Mouse (Mus musculus): ENCODE data around the gene Gm10972.
"Not testable (repeated sequence)": the region's sequence is repeated elsewhere in the genome, so short reads cannot be mapped to it uniquely, and the experiment has no call there.

Gene Gm10972

DNA sequence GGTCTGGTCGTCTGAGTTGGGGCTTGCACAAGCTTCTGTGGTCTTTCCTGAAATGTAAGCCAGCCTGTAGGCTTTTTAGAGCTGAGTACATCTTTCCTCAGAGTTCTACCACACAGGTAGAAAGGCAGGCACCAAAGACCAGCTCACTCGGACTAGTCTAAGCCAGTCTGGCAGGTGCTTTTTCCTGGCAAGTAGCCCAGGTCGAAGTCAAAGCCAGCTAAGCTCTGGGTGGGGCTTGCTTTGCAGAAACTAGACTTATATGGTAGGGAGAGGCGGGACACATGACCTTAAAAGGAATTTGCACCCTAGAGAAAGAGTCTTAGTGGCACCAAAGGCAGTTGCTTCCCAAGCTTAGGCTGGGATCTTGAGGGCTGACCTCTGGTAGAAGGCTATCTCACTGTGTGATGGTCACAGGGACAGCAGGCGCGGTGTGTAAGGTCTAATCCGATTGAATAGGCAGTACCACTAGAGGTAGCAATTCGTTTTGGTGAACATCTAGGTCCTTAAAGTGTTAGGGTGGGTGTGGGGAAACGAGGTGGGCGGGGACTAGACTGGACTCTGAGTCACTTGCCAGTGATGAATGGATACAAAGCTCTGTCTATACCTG is 16.3 kb downstream of the Gm10972 start:
- peak; percentile 53 for DNase-seq (ENCODE audit: low read depth)

DNA sequence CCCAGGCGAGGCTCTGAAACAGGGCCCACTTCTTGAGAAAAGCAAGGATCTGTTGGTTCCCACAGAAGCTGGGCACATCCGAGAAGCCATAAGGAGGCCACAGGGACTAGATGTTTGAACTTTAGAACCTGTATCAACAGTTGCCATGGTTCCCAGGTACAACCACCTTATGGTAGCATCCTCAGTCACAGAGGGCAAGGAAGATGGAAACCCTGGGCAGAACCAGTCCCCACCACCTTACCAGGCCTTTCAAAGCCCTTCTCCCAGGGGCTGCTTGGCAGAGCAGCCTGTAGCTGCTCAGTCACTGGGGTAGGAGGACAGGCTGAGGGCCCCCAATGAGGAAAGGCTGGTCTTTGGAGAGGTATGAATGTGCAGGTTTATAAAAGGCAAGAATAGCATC is 17.9 kb downstream of the Gm10972 start:
- DNase-seq (ENCODE audit: low read depth): not testable (repeated sequence)

DNA sequence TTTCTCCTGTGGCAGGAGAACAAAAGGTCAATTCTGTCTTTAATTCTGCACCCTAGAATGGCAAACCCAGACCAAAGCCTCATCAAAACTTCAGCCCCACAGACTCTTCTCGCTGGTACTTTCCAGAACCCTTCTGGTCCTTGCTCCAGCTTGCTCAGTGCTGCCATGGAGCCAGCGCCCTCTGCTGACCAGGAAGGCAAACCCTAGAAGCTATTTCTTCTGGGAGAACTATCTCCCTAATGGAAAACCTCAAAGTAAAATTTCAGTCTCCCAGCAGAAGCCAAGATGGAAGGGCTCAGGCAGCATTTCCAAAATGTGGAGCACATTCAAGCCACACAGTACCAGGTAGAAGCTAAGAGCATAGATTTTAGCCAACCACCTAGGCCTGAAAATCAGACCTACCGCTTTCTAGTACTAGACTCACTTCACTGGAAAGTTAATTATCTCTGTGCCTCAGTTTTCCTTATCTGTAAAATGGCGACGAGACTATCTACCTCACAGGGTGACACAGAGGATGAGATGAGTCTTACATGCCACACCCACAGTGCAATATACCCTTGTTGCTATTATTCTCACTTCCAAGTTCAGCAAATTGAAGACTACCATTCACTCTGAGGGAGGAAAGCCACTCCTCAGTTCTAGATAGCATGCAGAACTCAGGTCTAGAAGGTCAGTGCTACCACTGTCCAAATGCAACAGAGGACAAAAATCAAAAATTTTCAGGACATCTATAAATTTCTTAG is 22.3 kb downstream of the Gm10972 start:
- DNase-seq (ENCODE audit: low read depth): not testable (repeated sequence)

DNA sequence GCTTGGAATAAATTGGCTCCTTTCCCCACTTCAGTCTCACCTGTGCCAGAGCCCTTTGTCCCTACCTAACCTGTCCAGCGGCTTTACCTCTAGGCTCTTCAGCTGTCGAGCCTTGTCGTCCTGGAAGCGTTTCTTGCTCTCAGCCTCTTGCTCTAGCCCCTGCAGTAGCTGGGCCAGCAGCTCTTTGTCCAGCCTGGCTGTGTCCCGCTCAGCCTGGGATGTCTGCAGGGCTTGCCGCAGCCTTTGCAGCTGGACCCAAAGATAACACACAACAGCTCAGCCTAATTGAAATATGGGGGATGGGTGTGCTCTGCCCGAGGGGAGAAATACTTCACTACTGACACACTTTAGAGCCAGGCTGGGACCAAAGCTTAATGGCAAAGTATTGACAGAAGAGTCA is 23.0 kb downstream of the Gm10972 start:
- not testable (repeated sequence) for DNase-seq (ENCODE audit: low read depth)

DNA sequence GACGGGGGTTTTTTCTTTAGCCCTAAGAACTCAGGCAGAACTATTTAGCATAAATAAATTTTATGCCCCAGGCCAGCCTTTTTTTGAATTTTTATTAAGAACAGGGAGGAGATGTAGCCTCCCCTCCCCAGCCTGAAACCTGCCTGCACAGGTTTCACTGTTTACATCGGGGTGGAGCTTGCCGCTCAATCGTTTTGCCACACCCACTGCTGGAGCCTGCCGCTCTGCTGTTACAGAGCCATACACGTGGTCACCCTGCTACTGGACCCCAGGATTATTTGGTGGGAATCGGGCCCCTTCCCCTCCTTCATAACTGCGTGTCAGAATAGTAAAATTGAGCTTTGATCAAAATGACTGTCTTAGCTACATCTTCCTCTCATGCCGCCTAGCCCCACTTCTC is 32.2 kb downstream of the Gm10972 start:
- DNase-seq (ENCODE audit: low read depth): not testable (repeated sequence)

DNA sequence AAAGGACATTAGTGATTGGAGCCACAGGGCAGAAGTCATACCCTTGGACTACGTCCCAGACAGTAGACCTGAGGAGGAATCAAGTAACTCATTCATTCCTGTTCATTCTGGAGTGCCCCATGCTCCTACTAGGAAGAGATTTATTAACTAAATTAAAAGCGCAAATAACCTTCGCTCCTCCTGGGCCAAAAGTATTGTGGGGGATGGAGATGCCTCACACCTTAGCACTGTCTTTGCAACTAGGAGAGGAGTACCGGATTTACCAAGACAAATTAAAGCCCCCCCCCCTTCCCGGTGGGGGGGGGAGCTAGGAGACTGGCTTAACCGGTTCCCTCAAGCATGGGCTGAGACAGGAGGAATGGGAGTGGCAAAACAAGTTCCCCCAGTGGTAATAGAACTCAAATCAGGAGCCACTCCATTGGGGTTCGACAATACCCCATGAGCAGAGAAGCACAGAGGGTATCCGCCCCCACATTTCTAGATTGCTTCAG is 36.5 kb downstream of the Gm10972 start:
- no peak for DNase-seq (ENCODE audit: low read depth)

DNA sequence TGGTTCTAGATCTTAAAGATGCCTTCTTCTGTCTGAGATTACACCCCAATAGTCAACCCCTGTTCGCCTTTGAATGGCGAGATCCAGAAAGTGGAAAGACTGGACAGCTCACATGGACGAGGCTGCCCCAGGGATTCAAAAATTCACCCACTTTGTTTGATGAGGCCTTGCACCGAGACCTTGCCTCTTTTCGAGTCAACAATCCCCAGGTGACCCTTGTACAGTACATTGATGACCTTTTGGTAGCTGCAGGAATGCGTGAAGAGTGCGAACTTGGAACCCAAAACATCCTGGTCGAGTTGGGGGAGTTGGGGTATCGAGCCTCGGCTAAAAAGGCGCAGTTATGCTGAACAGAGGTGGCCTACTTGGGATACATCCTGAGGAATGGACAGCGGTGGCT is 37.1 kb downstream of the Gm10972 start:
- DNase-seq (ENCODE audit: low read depth): not testable (repeated sequence)

DNA sequence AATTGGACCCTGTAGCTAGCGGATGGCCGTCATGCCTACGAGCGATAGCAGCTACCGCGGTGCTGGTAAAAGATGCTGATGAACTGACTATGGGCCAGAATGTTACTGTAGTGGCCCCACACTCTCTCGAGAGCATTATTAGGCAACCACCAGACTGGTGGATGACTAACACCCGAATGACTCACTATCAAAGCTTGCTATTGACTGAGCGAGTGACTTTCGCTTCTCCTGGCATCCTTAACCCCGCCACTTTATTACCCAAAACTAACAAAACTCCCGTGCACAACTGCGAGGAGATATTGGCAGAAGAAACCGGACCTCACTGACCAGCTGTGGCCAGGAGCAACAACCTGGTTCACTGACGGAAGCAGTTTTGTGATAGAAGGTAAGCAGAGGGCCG is 37.9 kb downstream of the Gm10972 start:
- DNase-seq (ENCODE audit: low read depth): no peak

DNA sequence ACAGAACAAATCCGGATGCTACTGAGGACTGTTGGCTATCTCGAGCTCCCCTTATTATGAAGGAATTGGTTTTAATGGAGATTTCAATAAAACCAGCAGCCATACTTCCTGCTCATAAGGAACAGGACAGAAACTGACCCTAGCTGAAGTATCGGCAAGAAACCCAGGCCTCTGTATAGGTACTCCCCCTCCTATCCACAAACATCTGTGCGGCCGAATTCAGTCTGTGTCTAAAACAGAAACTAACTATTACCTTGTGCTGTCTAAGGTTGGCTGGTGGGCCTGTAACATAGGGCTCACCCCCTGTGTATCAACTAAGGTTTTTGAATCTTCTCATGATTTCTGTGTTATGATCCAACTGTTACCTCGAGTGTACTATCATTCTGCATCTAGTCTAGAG is 40.7 kb downstream of the Gm10972 start:
- DNase-seq (ENCODE audit: low read depth): no peak

DNA sequence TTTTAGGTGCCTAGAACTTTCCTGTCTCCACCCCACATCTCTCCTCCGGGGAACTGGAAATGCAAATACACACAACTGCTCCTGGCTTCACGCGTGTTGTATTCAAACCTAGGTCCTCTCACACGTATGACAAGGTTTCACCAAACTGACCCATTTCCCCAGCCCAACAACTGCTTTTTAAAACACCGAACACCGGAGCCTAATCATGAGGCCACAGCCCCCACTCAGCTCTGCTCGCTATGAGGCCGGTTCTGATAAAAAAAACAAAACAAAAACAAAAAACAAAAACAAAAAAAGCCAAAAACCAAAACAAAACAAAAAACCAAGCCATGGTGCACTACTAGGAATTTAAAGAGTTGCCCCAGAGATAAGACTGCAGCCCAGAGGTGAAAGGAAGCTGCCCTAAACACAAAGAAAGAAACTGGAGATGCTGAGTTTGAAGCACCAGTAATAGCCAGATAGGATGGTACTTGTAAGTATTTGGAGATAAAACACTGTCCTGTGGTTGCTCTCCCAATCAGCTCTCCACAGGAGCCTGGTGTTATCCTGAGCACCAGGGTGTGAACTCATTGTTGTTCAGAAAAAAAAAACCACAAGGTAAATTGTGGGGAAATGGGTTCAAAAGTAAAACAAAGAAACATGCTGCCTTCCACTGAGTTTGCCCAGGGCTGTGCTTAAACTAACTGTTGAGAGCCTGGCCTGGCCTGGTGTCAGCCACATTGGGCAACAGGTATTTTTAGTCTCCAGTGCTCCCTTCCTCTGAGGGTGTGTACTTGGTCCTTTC is 43.3 kb downstream of the Gm10972 start:
- DNase-seq (ENCODE audit: low read depth): not testable (repeated sequence)

DNA sequence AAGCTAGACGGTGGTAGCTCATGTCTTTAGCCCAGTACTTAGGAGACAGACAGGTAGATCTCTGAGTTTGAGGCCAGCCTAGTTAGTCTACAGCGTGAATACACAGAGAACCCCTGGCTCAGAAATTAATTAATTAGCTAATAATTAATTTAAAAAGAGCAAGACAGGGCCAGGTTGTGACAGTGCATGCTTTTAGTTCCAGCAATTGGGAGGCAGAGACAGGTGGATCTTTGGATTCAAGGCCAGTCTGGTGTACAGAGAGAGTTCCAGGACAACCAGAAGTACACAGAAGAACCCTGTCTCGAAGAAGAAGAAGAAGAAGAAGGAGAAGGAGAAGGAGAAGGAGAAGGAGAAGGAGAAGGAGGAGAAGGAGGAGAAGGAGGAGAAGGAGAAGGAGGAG is 45.8 kb downstream of the Gm10972 start:
- not testable (repeated sequence) for DNase-seq (ENCODE audit: low read depth)

DNA sequence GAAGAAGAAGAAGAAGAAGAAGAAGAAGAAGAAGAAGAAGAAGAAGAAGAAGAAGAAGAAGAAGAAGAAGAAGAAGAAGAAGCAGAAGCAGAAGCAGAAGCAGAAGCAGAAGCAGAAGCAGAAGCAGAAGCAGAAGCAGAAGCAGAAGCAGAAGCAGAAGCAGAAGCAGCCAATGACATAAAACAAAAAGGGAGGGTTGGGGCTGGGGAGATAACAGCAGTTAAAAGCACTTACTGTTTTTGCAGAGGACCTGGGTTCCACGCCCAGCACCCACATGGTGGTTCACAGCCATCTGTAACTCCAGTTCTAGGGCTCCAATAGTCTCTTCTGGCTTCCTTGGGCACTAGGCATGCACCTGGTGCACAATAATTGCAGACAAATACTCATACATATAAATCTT is 46.3 kb downstream of the Gm10972 start:
- not testable (repeated sequence) for DNase-seq (ENCODE audit: low read depth)

DNA sequence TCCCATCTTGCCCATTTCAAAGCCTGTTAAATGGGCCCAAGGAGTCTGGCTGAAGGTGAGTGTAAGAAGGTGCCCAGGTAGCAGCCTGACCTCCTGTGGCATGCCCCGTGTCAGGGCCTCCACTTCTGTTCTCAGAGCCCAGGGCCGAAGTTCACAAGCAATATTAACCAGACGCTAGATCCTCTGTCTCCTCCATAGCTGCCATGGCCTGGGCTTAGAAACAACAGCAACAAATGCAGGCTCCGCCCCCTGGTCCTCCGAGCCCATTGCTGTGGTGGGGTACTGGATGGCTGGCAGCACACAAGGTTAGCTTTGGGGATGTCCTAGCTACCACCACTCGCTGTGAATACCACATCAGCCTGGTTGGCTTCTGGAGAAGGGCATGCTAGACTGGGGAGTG is 47.2 kb downstream of the Gm10972 start:
- DNase-seq (ENCODE audit: low read depth): not testable (repeated sequence)

DNA sequence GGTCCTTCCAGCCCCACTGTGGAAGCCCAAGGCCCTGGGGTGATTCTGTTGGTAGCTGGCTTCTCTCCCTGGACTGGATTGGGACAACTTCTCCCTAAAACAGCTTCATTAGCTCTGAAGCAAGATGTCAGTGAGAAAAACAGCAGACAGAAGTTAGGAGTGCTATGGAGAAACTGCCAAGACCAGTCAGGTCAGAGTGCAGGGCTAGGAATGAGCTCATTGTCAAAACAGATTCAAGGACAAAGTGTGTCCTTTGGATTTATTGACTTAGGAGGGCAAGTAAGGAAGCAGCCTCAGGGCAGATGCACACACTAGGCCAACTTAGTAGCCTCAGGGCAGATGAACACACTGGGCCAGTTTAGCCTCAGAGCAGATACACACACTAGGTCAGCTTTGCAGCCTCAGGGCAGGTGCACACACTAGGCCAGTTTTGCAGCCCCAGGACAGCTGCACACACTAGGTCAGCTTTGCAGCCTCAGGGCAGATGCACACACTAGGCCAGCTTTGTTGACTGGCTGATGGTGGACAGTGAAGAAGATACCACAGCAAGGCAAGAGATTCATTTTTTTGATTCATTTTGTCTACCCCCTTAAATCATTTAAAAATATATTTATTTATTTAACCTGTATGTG is 47.8 kb downstream of the Gm10972 start:
- DNase-seq (ENCODE audit: low read depth): no peak

DNA sequence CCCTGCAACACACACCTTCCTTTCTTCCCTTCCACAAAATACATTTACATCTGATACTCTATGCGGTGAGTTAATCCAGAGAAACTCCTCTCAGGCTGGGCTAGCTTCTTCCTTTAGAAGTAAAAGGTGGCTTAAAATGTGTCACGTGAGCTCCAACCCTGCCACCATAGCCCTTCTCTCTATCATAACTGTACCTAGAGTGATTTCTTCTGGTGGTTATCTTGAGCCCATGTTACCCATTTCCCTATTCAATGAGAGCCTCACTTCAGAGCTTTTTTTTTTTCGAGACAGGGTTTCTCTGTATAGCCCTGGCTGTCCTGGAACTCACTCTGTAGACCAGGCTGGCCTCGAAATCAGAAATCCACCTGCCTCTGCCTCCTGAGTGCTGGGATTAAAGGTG is 48.8 kb downstream of the Gm10972 start:
- not testable (repeated sequence) for DNase-seq (ENCODE audit: low read depth)
